Mouse (Mus musculus) embryonic stem cell, embryonic (primary cell): Measurements from ENCODE around the gene Snd1.
"Not testable (repeated sequence)": the region's sequence is repeated elsewhere in the genome, so short reads cannot be mapped to it uniquely, and the experiment has no call there.

Experiments
- CTCF ChIA-PET, 4 experiments: fragments of 300-600 bp in 2 of 4; fragments of 350-600 bp in 2 of 4; sonication (Branson Sonifier 250); formaldehyde crosslinking; loops; one replicate each; lab custom pipeline; 2022; ENCODE audit warnings: inconsistent platforms in 2 of 4; lab: Charles Lee
- POLR2A ChIA-PET, 4 experiments: fragments of 300-600 bp in 2 of 4; fragments of 350-600 bp in 2 of 4; sonication (Branson Sonifier 250); formaldehyde crosslinking; loops; one replicate each; lab custom pipeline; 2022; ENCODE audit warnings: antibody characterized with exemption in 4 of 4, inconsistent platforms in 1 of 4; lab: Charles Lee

Snd1 gene

GRCm38 (mm10) chr6:28507759-28508158, 32.8 kb downstream of the Snd1 start:
- ChIA-PET CTCF (no interaction called here), POLR2A (interaction anchor here in 2 of 4 experiments (0.7 to 2.3 kb wide), 6 partner anchors 10 to 28 kb away, joined by 3 to 7 read pairs (median 6); no protein-coding TSS in a partner anchor)

- POLR2A ChIA-PET, result interaction anchor here in 2 of 4 experiments (1.0 to 2.4 kb wide), 5 partner anchors 12 to 41 kb away, joined by 3 to 14 read pairs (median 4); no protein-coding TSS in a partner anchor
- CTCF ChIA-PET, result no interaction called here
Measured at GRCm38 (mm10) chr6:28514195-28514594, 39.3 kb downstream of the Snd1 start.

GRCm38 (mm10) chr6:28514830-28515350, 40.0 kb downstream of the Snd1 start:
- ChIA-PET CTCF (no interaction called here), POLR2A (interaction anchor here in 1 of 4 experiments (2.4 kb wide), 1 partner anchor 35 kb away, joined by 14 read pairs; no protein-coding TSS in a partner anchor)

- CTCF ChIA-PET, result interaction anchor here in 1 of 4 experiments (0.6 kb wide), 1 partner anchor 661 kb away, joined by 4 read pairs; no protein-coding TSS in a partner anchor
Measured at GRCm38 (mm10) chr6:28516618-28517017, 41.7 kb downstream of the Snd1 start.

GRCm38 (mm10) chr6:28517050-28517449, 42.1 kb downstream of the Snd1 start:
- POLR2A ChIA-PET, result interaction anchor here in 2 of 4 experiments (0.7 to 1.0 kb wide), 2 partner anchors 37 to 46 kb away, joined by 4 read pairs; no protein-coding TSS in a partner anchor
- CTCF ChIA-PET, result interaction anchor here in 1 of 4 experiments (0.6 kb wide), 1 partner anchor 107 kb away, joined by 11 read pairs; no protein-coding TSS in a partner anchor

More at GRCm38 (mm10) chr6:28516618-28517017, 41.7 kb downstream of the Snd1 start:
- POLR2A ChIA-PET, result interaction anchor here in 2 of 4 experiments (0.7 to 1.0 kb wide), 2 partner anchors 9 to 37 kb away, joined by 4 read pairs; no protein-coding TSS in a partner anchor

GRCm38 (mm10) chr6:28519426-28519825, 44.5 kb downstream of the Snd1 start:
- ChIA-PET POLR2A (interaction anchor here in 2 of 4 experiments (0.8 to 1.6 kb wide), 5 partner anchors 8 to 76 kb away, joined by 3 to 7 read pairs (median 4); no protein-coding TSS in a partner anchor), CTCF (no interaction called here)

GRCm38 (mm10) chr6:28520787-28521186, 45.8 kb downstream of the Snd1 start:
- CTCF ChIA-PET, result not testable (repeated sequence)
- POLR2A ChIA-PET, result interaction anchor here in 2 of 4 experiments (1.4 to 1.9 kb wide), 5 partner anchors 8 to 41 kb away, joined by 4 to 7 read pairs (median 7); no protein-coding TSS in a partner anchor

- CTCF ChIA-PET, result no interaction called here
- POLR2A ChIA-PET, result interaction anchor here in 2 of 4 experiments (1.3 to 1.9 kb wide), 4 partner anchors 8 to 42 kb away, joined by 4 to 7 read pairs (median 6); no protein-coding TSS in a partner anchor
Measured at GRCm38 (mm10) chr6:28521416-28521815, 46.5 kb downstream of the Snd1 start.

- ChIA-PET POLR2A (interaction anchor here in 3 of 4 experiments (0.6 to 1.8 kb wide), 10 partner anchors 9 to 491 kb away, joined by 3 to 6 read pairs (median 4); no protein-coding TSS in a partner anchor), CTCF (no interaction called here)
Measured at GRCm38 (mm10) chr6:28525589-28525988, 50.6 kb downstream of the Snd1 start.

- ChIA-PET CTCF (interaction anchor here in 1 of 4 experiments (0.7 kb wide), 1 partner anchor 30 kb away, joined by 3 read pairs; no protein-coding TSS in a partner anchor), POLR2A (interaction anchor here in 2 of 4 experiments (0.7 to 2.3 kb wide), 6 partner anchors 10 to 47 kb away, joined by 3 to 8 read pairs (median 4); no protein-coding TSS in a partner anchor)
Measured at GRCm38 (mm10) chr6:28527459-28527858, 52.5 kb downstream of the Snd1 start.

- ChIA-PET POLR2A (interaction anchor here in 1 of 4 experiments (1.0 to 2.3 kb wide), 3 partner anchors 9 to 23 kb away, joined by 3 to 8 read pairs (median 5); no protein-coding TSS in a partner anchor), CTCF (no interaction called here)
Measured at GRCm38 (mm10) chr6:28528208-28528607, 53.3 kb downstream of the Snd1 start.

- ChIA-PET POLR2A (interaction anchor here in 3 of 4 experiments (1.0 to 2.3 kb wide), 9 partner anchors 10 to 57 kb away, joined by 3 to 9 read pairs (median 4); no protein-coding TSS in a partner anchor), CTCF (no interaction called here)
Measured at GRCm38 (mm10) chr6:28536464-28536863, 61.5 kb downstream of the Snd1 start.

- ChIA-PET CTCF (no interaction called here), POLR2A (interaction anchor here in 2 of 4 experiments (0.6 to 2.3 kb wide), 10 partner anchors 9 to 124 kb away, joined by 3 to 9 read pairs (median 3); no protein-coding TSS in a partner anchor)
Measured at GRCm38 (mm10) chr6:28537851-28538527, 63.0 kb downstream of the Snd1 start.

GRCm38 (mm10) chr6:28542298-28542701, 67.4 kb downstream of the Snd1 start:
- CTCF ChIA-PET, result interaction anchor here in 1 of 4 experiments (1.0 kb wide), 1 partner anchor 31 kb away, joined by 5 read pairs; no protein-coding TSS in a partner anchor
- POLR2A ChIA-PET, result interaction anchor here in 2 of 4 experiments (0.6 to 5.7 kb wide), 9 partner anchors 8 to 701 kb away, joined by 3 to 36 read pairs (median 5); no protein-coding TSS in a partner anchor

- ChIA-PET POLR2A (interaction anchor here in 3 of 4 experiments (0.6 to 2.5 kb wide), 7 partner anchors 8 to 1749 kb away, joined by 3 to 10 read pairs (median 5); no protein-coding TSS in a partner anchor), CTCF (interaction anchor here in 1 of 4 experiments (0.5 kb wide), 1 partner anchor 14 kb away, joined by 7 read pairs; no protein-coding TSS in a partner anchor)
Measured at GRCm38 (mm10) chr6:28546943-28547342, 72.0 kb downstream of the Snd1 start.

- ChIA-PET POLR2A (interaction anchor here in 2 of 4 experiments (0.7 to 4.0 kb wide), 10 partner anchors 9 to 315 kb away, joined by 3 to 25 read pairs (median 4); no protein-coding TSS in a partner anchor), CTCF (no interaction called here)
Measured at GRCm38 (mm10) chr6:28549374-28549773, 74.4 kb downstream of the Snd1 start.

GRCm38 (mm10) chr6:28550255-28551004, 75.5 kb downstream of the Snd1 start:
- ChIA-PET CTCF (interaction anchor here in 2 of 4 experiments (0.6 to 0.9 kb wide), 3 partner anchors 17 to 19 kb away, joined by 3 to 10 read pairs (median 4); no protein-coding TSS in a partner anchor), POLR2A (interaction anchor here (0.6 to 4.0 kb wide), 37 partner anchors 8 to 648 kb away, joined by 3 to 25 read pairs (median 3); no protein-coding TSS in a partner anchor)
